Mouse (Mus musculus) left cerebral cortex, adult 18-20 months (tissue): ENCODE measurements around the gene Trim56. TPM values are rescaled to one million over a fixed set of nuclear protein-coding genes. Genes with fewer than 3 reads are reported as not detected.
A peak's percentile ranks its signal among the peaks of the same experiment; 100 is the strongest.
"Not testable (repeated sequence)": the region's sequence is repeated elsewhere in the genome, so short reads cannot be mapped to it uniquely, and the experiment has no call there.

Experiments used
- DNase-seq, 2 experiments: peaks; one replicate each; pipeline ENCODE4 v3.0.0; 2021 to 2022; ENCODE audit warnings: low spot score in 2 of 2, mixed read lengths in 1 of 2
- long read RNA-seq, 2 experiments: library from polyadenylated mRNA; stranded (forward); transcript quantifications; one replicate each; pipeline ENCODE4 v2.0.0; 2021
- total RNA-seq, 2 experiments: library from RNA; stranded (reverse); gene quantifications; 2 replicates each; pipeline ENCODE4 v1.2.3; 2021

The Trim56 gene
- 1 to 10 TPM; 4.2 to 4.7 TPM for total RNA-seq
- long read RNA-seq, experiment 1: 0 reads
- long read RNA-seq, experiment 2, partial matches to known transcripts: 0 of 1 reads
- long read RNA-seq, experiment 2, other reads (novel, unspliced or antisense): 1 of 1 reads

GRCm38 (mm10) chr5:137115866-137116847 lies at the start of gene Trim56:
Gene Trim56 (minus strand): TSS chr5:137116209.
- DNase-seq: no peak

GRCm38 (mm10) chr5:137161853-137162252 lies 45.8 kb upstream of the Trim56 start:
- DNase-seq: no peak

DNA sequence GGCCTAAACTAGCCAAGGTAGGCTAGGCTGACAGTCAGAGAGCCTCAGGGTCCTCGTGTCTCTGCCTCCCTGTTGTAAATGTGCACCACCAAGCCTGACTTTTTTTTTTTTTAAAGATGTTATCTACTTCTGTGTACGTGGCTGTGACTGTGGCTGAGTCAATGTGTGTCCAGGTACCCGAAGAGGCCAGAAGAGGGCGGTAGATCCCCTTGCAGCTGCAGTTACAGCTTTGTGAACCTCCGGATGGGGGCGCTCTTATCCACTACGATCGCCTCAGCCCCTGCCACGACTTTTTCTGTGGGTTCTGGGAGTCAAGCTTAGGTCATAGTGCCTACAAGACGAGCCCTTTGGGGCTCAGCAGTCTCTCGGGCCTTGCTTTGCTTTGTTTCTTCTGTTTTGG lies 43.5 kb upstream of the Trim56 start:
- DNase-seq: peak; percentile 12 to 25

GRCm38 (mm10) chr5:137153289-137153688 lies 37.3 kb upstream of the Trim56 start:
- DNase-seq: no peak

DNA sequence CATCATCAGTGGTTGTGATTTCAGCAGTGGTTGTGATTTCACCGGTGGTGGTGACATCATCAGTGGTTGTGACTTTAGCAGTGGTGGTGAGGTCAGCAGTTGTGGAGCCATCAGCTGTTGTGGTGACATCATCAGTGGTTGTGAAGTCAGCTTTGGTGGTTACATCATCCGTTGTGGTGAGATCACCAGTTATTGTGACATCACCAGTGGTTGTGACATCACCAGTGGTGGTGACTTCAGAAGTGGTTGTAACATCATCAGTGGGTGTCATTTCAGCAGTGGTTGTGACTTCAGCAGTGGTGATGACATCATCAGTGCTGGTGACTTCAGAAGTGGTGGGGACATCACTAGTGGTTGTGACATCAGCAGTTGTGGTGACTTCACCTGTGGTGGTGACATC lies 36.6 kb upstream of the Trim56 start:
- no peak for DNase-seq

DNA sequence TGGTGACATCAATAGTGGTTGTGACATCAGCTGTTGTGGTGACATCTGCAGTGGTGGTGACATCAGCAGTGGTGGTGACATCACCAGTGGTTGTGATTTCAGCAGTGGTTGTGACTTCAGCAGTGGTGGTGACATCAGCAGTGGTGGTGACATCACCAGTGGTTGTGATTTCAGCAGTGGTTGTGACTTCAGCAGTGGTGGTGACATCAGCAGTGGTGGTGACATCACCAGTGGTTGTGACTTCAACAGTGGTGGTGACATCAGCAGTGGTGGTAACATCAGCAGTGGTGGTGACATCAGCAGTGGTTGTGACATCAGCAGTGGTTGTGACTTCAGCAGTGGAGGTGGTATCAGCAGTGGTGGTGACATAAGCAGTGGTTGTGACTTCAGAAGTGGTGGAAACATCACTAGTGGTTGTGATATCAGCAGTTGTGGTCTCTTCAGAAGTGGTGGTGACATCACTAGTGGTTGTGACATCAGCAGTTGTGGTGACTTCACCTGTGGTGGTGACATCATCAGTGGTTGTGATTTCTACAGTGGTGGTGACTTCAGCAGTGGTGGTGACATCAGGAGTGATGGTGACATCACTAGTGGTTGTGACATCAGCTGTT lies 33.4 kb upstream of the Trim56 start, which contains the start of gene Muc3:
TSS of gene Muc3 (minus strand) at position 51 of the 611 bp plus-strand sequence.
- DNase-seq: not testable (repeated sequence)

GRCm38 (mm10) chr5:137140836-137141235 lies 24.8 kb upstream of the Trim56 start:
- DNase-seq: no peak

- DNase-seq: no peak
Observed at GRCm38 (mm10) chr5:137138977-137139376, 23.0 kb upstream of the Trim56 start.

GRCm38 (mm10) chr5:137134959-137135358 lies 18.9 kb upstream of the Trim56 start:
- DNase-seq: no peak

DNA sequence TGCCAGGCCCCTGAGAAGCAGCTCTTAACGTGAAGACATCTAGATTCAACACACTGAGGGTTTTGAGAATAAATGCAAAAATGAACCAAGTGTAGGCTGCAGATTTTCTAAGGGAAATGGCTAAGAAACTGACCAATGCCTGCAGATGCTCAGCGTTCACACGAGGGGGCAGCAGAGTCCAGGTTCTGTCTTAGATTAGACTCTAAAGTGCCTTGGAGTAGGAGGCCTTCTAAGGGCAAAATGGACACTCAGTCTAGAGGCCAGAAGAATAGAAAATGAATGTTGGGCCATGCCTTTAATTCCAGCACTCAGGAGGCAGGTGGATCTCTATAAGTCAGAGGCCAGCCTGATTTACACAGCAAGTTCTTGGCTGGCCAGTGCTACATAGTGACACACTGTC lies 15.5 kb upstream of the Trim56 start:
- DNase-seq: peak; percentile 33 to 42

- DNase-seq: no peak
Observed at GRCm38 (mm10) chr5:137129281-137129680, 13.3 kb upstream of the Trim56 start.

- DNase-seq: no peak
Observed at GRCm38 (mm10) chr5:137123516-137123915, 7.5 kb upstream of the Trim56 start.

- DNase-seq: peak; percentile 56 to 70
Observed at GRCm38 (mm10) chr5:137122686-137123193, 6.7 kb upstream of the Trim56 start.

DNA sequence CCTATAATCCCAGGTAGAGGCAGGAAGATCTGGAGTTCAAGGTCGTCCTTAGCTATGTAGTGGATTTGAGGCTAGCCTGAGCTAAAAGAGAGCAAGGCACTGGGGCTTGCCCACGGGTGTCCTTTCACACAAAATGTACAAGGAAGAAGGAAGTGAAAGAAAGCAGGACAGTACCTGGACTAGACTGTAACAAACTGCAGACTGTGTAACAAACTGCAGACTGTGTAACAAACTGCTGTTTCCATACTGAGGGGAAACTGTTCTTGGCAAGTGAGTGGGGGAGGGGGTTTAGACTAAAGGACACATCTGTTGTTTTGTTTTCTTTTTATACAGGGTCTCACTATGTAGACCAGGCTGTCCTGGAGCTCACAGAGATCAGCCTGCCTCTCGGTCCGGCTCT lies 5.3 kb upstream of the Trim56 start:
- DNase-seq: no peak

DNA sequence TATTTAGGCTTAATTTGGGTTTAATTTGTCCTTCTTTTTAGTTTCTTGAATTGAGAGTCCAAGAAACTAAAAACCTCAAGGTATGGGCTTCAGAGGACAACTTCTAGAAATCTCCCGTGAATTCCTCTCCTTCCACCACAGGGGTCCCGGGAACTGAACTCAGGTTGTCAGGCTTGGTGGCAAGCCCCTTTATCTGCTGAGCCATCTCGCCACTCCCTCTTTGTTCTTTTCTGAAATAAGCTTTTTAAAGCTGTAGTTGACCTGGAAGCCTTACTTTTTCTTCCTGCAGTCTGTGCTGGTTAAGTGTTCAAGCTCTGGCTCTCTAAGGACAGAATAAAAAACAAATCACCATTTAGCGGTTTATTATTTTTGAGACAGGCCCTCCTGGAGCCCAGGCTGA lies 2.9 kb upstream of the Trim56 start:
- no peak for DNase-seq

DNA sequence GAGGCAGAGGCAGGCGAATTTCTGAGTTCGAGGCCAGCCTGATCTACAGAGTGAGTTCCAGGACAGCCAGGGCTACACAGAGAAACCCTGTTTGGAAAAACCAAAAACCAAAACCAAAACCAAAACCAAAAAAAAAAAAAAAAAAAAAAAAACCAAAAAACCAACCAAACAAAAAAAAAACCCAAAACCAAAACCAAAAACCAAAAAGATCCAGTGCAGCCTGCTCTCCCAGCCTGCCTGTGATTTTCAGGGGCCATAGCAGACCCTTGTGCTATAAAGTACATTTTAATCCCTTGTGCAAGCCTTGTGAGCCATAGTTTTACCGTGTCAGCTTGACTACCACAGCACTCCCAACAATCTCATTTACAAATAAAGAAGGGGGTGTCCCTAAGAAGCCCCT lies 2.0 kb upstream of the Trim56 start:
- not testable (repeated sequence) for DNase-seq

DNA sequence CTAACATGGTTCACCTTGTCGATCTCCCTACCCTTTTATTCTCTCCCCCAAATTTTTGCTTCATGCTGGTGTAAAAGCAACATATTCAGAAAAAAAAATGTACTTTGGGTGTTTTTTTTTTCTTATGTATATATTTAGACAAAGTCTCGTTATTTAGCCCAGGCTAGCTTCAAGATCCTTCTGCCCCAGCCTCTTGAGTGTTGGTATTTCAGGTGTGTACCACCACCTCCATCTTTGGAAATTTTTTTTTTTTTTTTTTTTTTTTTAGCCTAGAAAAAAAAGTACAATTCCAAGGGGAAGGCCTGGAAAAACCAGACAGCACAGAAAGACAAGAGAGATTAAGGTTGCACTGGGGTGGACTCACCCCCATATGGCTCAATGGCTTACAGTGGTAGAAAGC lies 978 bp upstream of the Trim56 start:
- no peak for DNase-seq

DNA sequence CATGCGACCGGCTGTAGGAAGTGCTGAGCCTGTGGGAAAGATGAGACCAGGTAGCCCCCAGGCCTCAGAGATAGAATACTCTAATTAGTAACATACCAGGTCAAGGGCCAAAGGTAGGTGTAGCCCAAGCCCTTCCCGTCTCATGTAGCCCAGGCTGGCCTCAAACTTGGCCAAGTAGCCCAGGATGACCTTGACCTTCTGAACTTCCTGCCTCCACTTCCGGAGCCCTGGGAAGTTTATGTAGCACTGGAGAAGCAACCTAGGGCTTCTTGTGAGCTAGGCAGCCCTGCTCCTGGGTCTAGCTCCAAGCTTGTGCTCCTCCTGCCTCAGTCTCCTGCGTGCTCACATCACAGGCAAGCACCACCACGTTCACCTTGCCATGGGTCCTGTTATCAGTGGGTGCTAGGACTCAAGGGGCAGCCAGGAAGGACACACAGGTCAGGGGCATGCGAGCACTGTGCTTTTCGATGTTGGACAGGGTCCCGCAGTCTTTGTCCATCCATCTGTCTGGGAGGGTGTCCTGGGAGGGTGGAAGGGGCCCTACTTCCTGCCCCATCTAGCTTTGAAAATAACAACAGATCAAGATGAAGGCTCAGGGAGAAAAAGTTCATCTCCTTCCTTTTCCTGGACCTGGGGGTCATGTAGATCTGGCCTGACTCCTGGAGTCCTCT lies 983 bp downstream of the Trim56 start:
- no peak for DNase-seq

GRCm38 (mm10) chr5:137111542-137112408 lies 4.2 kb downstream of the Trim56 start:
- DNase-seq: no peak

- no peak for DNase-seq
Observed at GRCm38 (mm10) chr5:137110863-137111262, 5.1 kb downstream of the Trim56 start.
